Mouse (Mus musculus) urinary bladder, adult 18-20 months (tissue): ENCODE measurements around the gene Hps3.
"Not testable (repeated sequence)": the region's sequence is repeated elsewhere in the genome, so short reads cannot be mapped to it uniquely, and the experiment has no call there.

ENCODE experiments used
- DNase-seq, 2 experiments: peaks; one replicate each; pipeline ENCODE4 v3.0.0; 2022; ENCODE audit warnings: low spot score in 2 of 2, mixed read lengths in 2 of 2

The Hps3 gene

GRCm38 (mm10) chr3:19949401-19949800, 85.7 kb downstream of the Hps3 start:
- DNase-seq = not testable (repeated sequence)

GRCm38 (mm10) chr3:19948552-19948951, 86.6 kb downstream of the Hps3 start:
- no peak for DNase-seq
